Mouse (Mus musculus): ENCODE results near the gene Sag. TPM values are rescaled to one million over a fixed set of nuclear protein-coding genes. Genes with fewer than 3 reads are reported as not detected.

The Sag gene
- polyA plus RNA-seq, 1 experiment from 2014 or later = 1.7 TPM

- Histone ChIP-seq H3K27ac (replicated peaks) (no peak overlapping the region), H3K9me3 (no peaks in the 10 kb centered on the region), H3K27me3 (no peaks in the 10 kb centered on the region), H3K4me1 (replicated peaks) (peaks cover 28% of the 10 kb centered on the region), H3K36me3 (no peaks in the 10 kb centered on the region), H3K9ac (no peak overlapping the region), H3K4me3 (no peak overlapping the region), H3K4me2 (no peak overlapping the region)
- ATAC-seq (ENCODE audit: low FRiP score, low read depth) = no peak
- WGBS = 97% methylated on average over 1 of the region's 1 CpGs
Observed at GRCm38 (mm10) chr1:87858031-87858430, 54.6 kb downstream of the Sag start.

- peaks cover 29% of the 10 kb centered on the region for H3K4me1 ChIP-seq (replicated peaks)
- H3K9me3 ChIP-seq = no peaks in the 10 kb centered on the region
- whole genome bisulfite sequencing = 91% methylated on average over 2 of the region's 2 CpGs
- no peak overlapping the region for H3K27ac ChIP-seq (replicated peaks)
- no peaks in the 10 kb centered on the region for H3K36me3 ChIP-seq
- H3K4me2 ChIP-seq = no peak overlapping the region
- no peaks in the 10 kb centered on the region for H3K27me3 ChIP-seq
- no peak for ATAC-seq (ENCODE audit: low FRiP score, low read depth)
- no peak overlapping the region for H3K4me3 ChIP-seq
- no peak overlapping the region for H3K9ac ChIP-seq
Observed at GRCm38 (mm10) chr1:87858529-87858928, 55.0 kb downstream of the Sag start.

GRCm38 (mm10) chr1:87863602-87864001, 60.1 kb downstream of the Sag start:
- no peak overlapping the region for H3K27ac ChIP-seq (replicated peaks)
- H3K4me3 ChIP-seq = no peak overlapping the region
- H3K36me3 ChIP-seq = no peaks in the 10 kb centered on the region
- H3K9me3 ChIP-seq = no peaks in the 10 kb centered on the region
- 74% methylated on average over 3 of the region's 3 CpGs for WGBS
- H3K9ac ChIP-seq = no peak overlapping the region
- H3K4me2 ChIP-seq = no peak overlapping the region
- 0 out of 2 replicates have a peak, but pooled peaks cover 8% of the 10 kb centered on the region for H3K4me1 ChIP-seq (replicated peaks)
- H3K27me3 ChIP-seq = no peaks in the 10 kb centered on the region
- no peak for ATAC-seq (ENCODE audit: low FRiP score, low read depth)

- H3K4me3 ChIP-seq = no peak overlapping the region
- H3K9me3 ChIP-seq = no peaks in the 10 kb centered on the region
- no peaks in the 10 kb centered on the region for H3K36me3 ChIP-seq
- H3K4me2 ChIP-seq = no peak overlapping the region
- 0 out of 2 replicates have a peak, but pooled peaks cover 8% of the 10 kb centered on the region for H3K4me1 ChIP-seq (replicated peaks)
- no peak for ATAC-seq (ENCODE audit: low FRiP score, low read depth)
- no peak overlapping the region for H3K27ac ChIP-seq (replicated peaks)
- no peak overlapping the region for H3K9ac ChIP-seq
- H3K27me3 ChIP-seq = no peaks in the 10 kb centered on the region
Observed at GRCm38 (mm10) chr1:87864889-87865288, 61.4 kb downstream of the Sag start.

GRCm38 (mm10) chr1:87866672-87867071, 63.2 kb downstream of the Sag start:
- Histone ChIP-seq H3K9me3 (no peaks in the 10 kb centered on the region), H3K27me3 (no peaks in the 10 kb centered on the region)
- ATAC-seq (ENCODE audit: low FRiP score, low read depth) = no peak

GRCm38 (mm10) chr1:87871546-87871945, 68.1 kb downstream of the Sag start:
- H3K27ac ChIP-seq (replicated peaks) = no peak overlapping the region
- H3K9me3 ChIP-seq = no peaks in the 10 kb centered on the region
- H3K4me2 ChIP-seq = no peak overlapping the region
- H3K9ac ChIP-seq = no peak overlapping the region
- no peak overlapping the region for H3K4me3 ChIP-seq
- ATAC-seq (ENCODE audit: low FRiP score, low read depth) = no peak
- no peaks in the 10 kb centered on the region for H3K36me3 ChIP-seq
- no peaks in the 10 kb centered on the region for H3K4me1 ChIP-seq (replicated peaks)
- no peaks in the 10 kb centered on the region for H3K27me3 ChIP-seq

More at GRCm38 (mm10) chr1:87866672-87867071, 63.2 kb downstream of the Sag start:
- WGBS = 95% methylated on average over 1 of the region's 1 CpGs
- no peak overlapping the region for H3K4me2 ChIP-seq
- no peak overlapping the region for H3K27ac ChIP-seq (replicated peaks)
- no peak overlapping the region for H3K4me3 ChIP-seq
- H3K9ac ChIP-seq = no peak overlapping the region
- 0 out of 2 replicates have a peak, but pooled peaks cover 8% of the 10 kb centered on the region for H3K4me1 ChIP-seq (replicated peaks)
- H3K36me3 ChIP-seq = no peaks in the 10 kb centered on the region

- no peaks in the 10 kb centered on the region for H3K36me3 ChIP-seq
- no peak overlapping the region for H3K4me3 ChIP-seq
- ATAC-seq (ENCODE audit: low FRiP score, low read depth) = no peak
- peaks cover 9% of the 10 kb centered on the region for H3K4me1 ChIP-seq (replicated peaks)
- H3K9ac ChIP-seq = no peak overlapping the region
- H3K27me3 ChIP-seq = no peaks in the 10 kb centered on the region
- H3K4me2 ChIP-seq = no peak overlapping the region
- H3K27ac ChIP-seq (replicated peaks) = no peak overlapping the region
- no peaks in the 10 kb centered on the region for H3K9me3 ChIP-seq
Observed at GRCm38 (mm10) chr1:87873081-87873480, 69.6 kb downstream of the Sag start.

GRCm38 (mm10) chr1:87876065-87876464, 72.6 kb downstream of the Sag start:
- no peak overlapping the region for H3K4me2 ChIP-seq
- WGBS = 89% methylated on average over 1 of the region's 1 CpGs
- H3K9me3 ChIP-seq = no peaks in the 10 kb centered on the region
- no peaks in the 10 kb centered on the region for H3K36me3 ChIP-seq
- no peak overlapping the region for H3K9ac ChIP-seq
- no peak overlapping the region for H3K4me3 ChIP-seq
- H3K27ac ChIP-seq (replicated peaks) = no peak overlapping the region
- H3K4me1 ChIP-seq (replicated peaks) = peaks cover 23% of the 10 kb centered on the region
- no peaks in the 10 kb centered on the region for H3K27me3 ChIP-seq
- no peak for ATAC-seq (ENCODE audit: low FRiP score, low read depth)

GRCm38 (mm10) chr1:87877552-87878283, 74.2 kb downstream of the Sag start:
- peak overlapping the region; percentile 29 for H3K4me2 ChIP-seq
- peaks cover 6% of the 10 kb centered on the region; the same call in 1 of the 2 replicates for H3K36me3 ChIP-seq
- peaks cover 23% of the 10 kb centered on the region for H3K4me1 ChIP-seq (replicated peaks)
- H3K27ac ChIP-seq (replicated peaks) = peak overlapping the region; percentile 65
- WGBS = 71% methylated on average over 9 of the region's 9 CpGs
- no peak overlapping the region for H3K4me3 ChIP-seq
- H3K27me3 ChIP-seq = no peaks in the 10 kb centered on the region
- H3K9ac ChIP-seq = no peak overlapping the region
- no peaks in the 10 kb centered on the region for H3K9me3 ChIP-seq
- no peak for ATAC-seq (ENCODE audit: low FRiP score, low read depth)

- H3K4me2 ChIP-seq = no peak overlapping the region
- H3K27ac ChIP-seq (replicated peaks) = no peak overlapping the region
- H3K9ac ChIP-seq = no peak overlapping the region
- ATAC-seq (ENCODE audit: low FRiP score, low read depth) = no peak
- WGBS = 97% methylated on average over 3 of the region's 3 CpGs
- H3K9me3 ChIP-seq = no peaks in the 10 kb centered on the region
- H3K36me3 ChIP-seq = peaks cover 16% of the 10 kb centered on the region; the same call in 1 of the 2 replicates
- H3K4me3 ChIP-seq = no peak overlapping the region
- H3K4me1 ChIP-seq (replicated peaks) = peaks cover 23% of the 10 kb centered on the region
- H3K27me3 ChIP-seq = no peaks in the 10 kb centered on the region
Observed at GRCm38 (mm10) chr1:87879034-87879433, 75.6 kb downstream of the Sag start.

GRCm38 (mm10) chr1:87879494-87880325, 76.2 kb downstream of the Sag start:
- Histone ChIP-seq H3K27ac (replicated peaks) (peak overlapping the region; percentile 14; the same call in 1 of the 2 replicates), H3K9ac (no peak overlapping the region), H3K4me2 (no peak overlapping the region), H3K27me3 (no peaks in the 10 kb centered on the region), H3K4me3 (no peak overlapping the region), H3K36me3 (peaks cover 16% of the 10 kb centered on the region; the same call in 1 of the 2 replicates), H3K9me3 (no peaks in the 10 kb centered on the region), H3K4me1 (replicated peaks) (peaks cover 23% of the 10 kb centered on the region)
- WGBS = 48% methylated on average over 3 of the region's 3 CpGs
- peak; percentile 61; the same call in 1 of the 2 replicates for ATAC-seq (ENCODE audit: low FRiP score, low read depth)

GRCm38 (mm10) chr1:87880326-87880627, 76.8 kb downstream of the Sag start:
- ATAC-seq (ENCODE audit: low FRiP score, low read depth) = no peak
- Histone ChIP-seq H3K4me2 (no peak overlapping the region), H3K9ac (no peak overlapping the region), H3K27me3 (no peaks in the 10 kb centered on the region), H3K9me3 (no peaks in the 10 kb centered on the region), H3K4me3 (no peak overlapping the region), H3K27ac (replicated peaks) (peak overlapping the region; percentile 14; the same call in 1 of the 2 replicates), H3K4me1 (replicated peaks) (peaks cover 23% of the 10 kb centered on the region), H3K36me3 (peaks cover 16% of the 10 kb centered on the region; the same call in 1 of the 2 replicates)
- WGBS = 86% methylated on average over 6 of the region's 6 CpGs

Data from hindbrain, embryonic 15.5 days (tissue).